Mouse (Mus musculus) thymus, adult 2 months (tissue): ENCODE results near the gene Efhc2. TPM values are rescaled to one million over a fixed set of nuclear protein-coding genes. Genes with fewer than 3 reads are reported as not detected.

Source experiments
- DNase-seq: peaks from one replicate; pipeline ENCODE4 v3.0.0; 2021
- H3K27ac ChIP-seq: fragments of 200-500 bp; 2 replicates; pipeline ENCODE4 v1.5.1; 2012; ENCODE audit warnings: low read length, control low read depth; ENCODE audit not compliant: control insufficient read depth, insufficient read depth
- H3K27me3 ChIP-seq: fragments of 200-500 bp; 2 replicates; pipeline ENCODE4 v1.6.1; 2012; ENCODE audit warnings: mild to moderate bottlenecking, low read length, moderate library complexity, mixed read lengths; ENCODE audit not compliant: control insufficient read depth, insufficient read depth
- H3K36me3 ChIP-seq: fragments of 200-500 bp; 2 replicates; pipeline ENCODE4 v1.6.1; 2012; ENCODE audit warnings: mild to moderate bottlenecking, low read length, moderate library complexity; ENCODE audit not compliant: control insufficient read depth, insufficient read depth
- H3K4me1 ChIP-seq: fragments of 200-500 bp; replicated peaks from 2 replicates; pipeline ENCODE4 v1.6.1; 2012; ENCODE audit warnings: low read length; ENCODE audit not compliant: control insufficient read depth, insufficient read depth
- H3K4me3 ChIP-seq: fragments of 200-500 bp; 2 replicates; pipeline ENCODE4 v1.5.1; 2012; ENCODE audit warnings: mild to moderate bottlenecking, low read length, control low read depth, moderate library complexity; ENCODE audit not compliant: control insufficient read depth, insufficient read depth
- CTCF ChIP-seq: fragments of 200-500 bp; IDR thresholded peaks from 2 replicates; pipeline ENCODE4 v1.5.1; 2012; ENCODE audit warnings: mild to moderate bottlenecking, control low read depth, low read length, moderate library complexity, borderline replicate concordance; ENCODE audit not compliant: control insufficient read depth, poor library complexity, insufficient read depth; ENCODE audit errors: extremely low read depth
- POLR2A ChIP-seq: fragments of 200-500 bp; IDR thresholded peaks from 2 replicates; pipeline ENCODE4 v1.6.1; 2012; ENCODE audit warnings: mild to moderate bottlenecking, low read length, control low read depth, moderate library complexity; ENCODE audit not compliant: control insufficient read depth, poor library complexity, insufficient read depth; ENCODE audit errors: extremely low read depth
- WGBS: fragments of 180-500 bp; shearing (Covaris S2); methylation state at CpG from one replicate; pipeline ENCODE4 v1.1.7; 2018; 5-methylcytosine and 5-hydroxymethylcytosine counted together
- polyA plus RNA-seq: library from polyadenylated mRNA; depleted of rRNA; stranded (reverse); fragments of >200 nt; gene quantifications from 2 replicates; pipeline ENCODE4 v1.2.3, GENCODE M21; 2012

Gene Efhc2
- polyA plus RNA-seq, 1 experiment: not detected

- no peaks in the 10 kb centered on the region for H3K36me3 ChIP-seq
- no peak overlapping the region for H3K4me3 ChIP-seq
- DNase-seq: no peak
- H3K4me1 ChIP-seq: no peaks in the 10 kb centered on the region
- no peak overlapping the region for H3K27ac ChIP-seq
- H3K27me3 ChIP-seq: no peaks in the 10 kb centered on the region
- WGBS: 85% methylated on average over 3 of the region's 3 CpGs
- no peak for TF ChIP-seq CTCF
- no peak for TF ChIP-seq POLR2A
Measured at GRCm38 (mm10) chrX:17175748-17176147, 143.4 kb downstream of the Efhc2 start.

GRCm38 (mm10) chrX:17165638-17166037 lies 153.5 kb downstream of the Efhc2 start:
- Histone ChIP-seq H3K27ac (no peak overlapping the region), H3K4me1 (no peaks in the 10 kb centered on the region), H3K4me3 (no peak overlapping the region), H3K36me3 (no peaks in the 10 kb centered on the region), H3K27me3 (no peaks in the 10 kb centered on the region)
- no peak for DNase-seq
- TF ChIP-seq CTCF: no peak
- TF ChIP-seq POLR2A: no peak
- 83% methylated on average over 1 of the region's 1 CpGs for WGBS
